Mouse (Mus musculus) NIH3T3 (cell line): Measurements from ENCODE around the gene Mast2.

Source experiments
- DNase-seq: peaks from one replicate; pipeline ENCODE4 v3.0.0-alpha.2; 2012; ENCODE audit warnings: low read depth

The Mast2 gene

GRCm38 (mm10) chr4:116464126-116464981 is at the start of gene Mast2:
TSS of gene Mast2 (minus strand) at chr4:116464183.
- DNase-seq, result peak; percentile 97

GRCm38 (mm10) chr4:116507425-116508218 is 43.6 kb upstream of the Mast2 start, which contains the start of gene Ipp:
TSS of gene Ipp (plus strand) at chr4:116507549.
- DNase-seq, result peak; percentile 97

- DNase-seq, result peak; percentile 25
These were observed 43.0 kb upstream of the Mast2 start for GRCm38 (mm10) chr4:116506886-116507424.

GRCm38 (mm10) chr4:116499978-116500377 is 36.0 kb upstream of the Mast2 start:
- DNase-seq, result no peak

GRCm38 (mm10) chr4:116493646-116494045 is 29.7 kb upstream of the Mast2 start:
- peak; percentile 73 for DNase-seq

- DNase-seq, result peak; percentile 24
These were observed 28.5 kb upstream of the Mast2 start for GRCm38 (mm10) chr4:116492460-116492859.

GRCm38 (mm10) chr4:116491886-116492285 is 27.9 kb upstream of the Mast2 start:
- peak; percentile 25 for DNase-seq

GRCm38 (mm10) chr4:116491119-116491536 is 27.1 kb upstream of the Mast2 start:
- no peak for DNase-seq

- peak; percentile 64 for DNase-seq
These were observed 19.5 kb upstream of the Mast2 start for GRCm38 (mm10) chr4:116483476-116483875.

- no peak for DNase-seq
These were observed 17.3 kb upstream of the Mast2 start for GRCm38 (mm10) chr4:116481322-116481721.

GRCm38 (mm10) chr4:116463231-116464125 is 505 bp downstream of the Mast2 start:
- DNase-seq, result peak; percentile 53

GRCm38 (mm10) chr4:116461943-116462342 is 2.0 kb downstream of the Mast2 start:
- DNase-seq, result no peak

- peak; percentile 26 for DNase-seq
These were observed 12.4 kb downstream of the Mast2 start for GRCm38 (mm10) chr4:116451553-116451952.

GRCm38 (mm10) chr4:116449951-116450350 is 14.0 kb downstream of the Mast2 start:
- no peak for DNase-seq

- DNase-seq, result peak; percentile 72
These were observed 15.3 kb downstream of the Mast2 start for GRCm38 (mm10) chr4:116448673-116449072.

- no peak for DNase-seq
These were observed 24.6 kb downstream of the Mast2 start for GRCm38 (mm10) chr4:116439383-116439782.

- DNase-seq, result peak; percentile 65
These were observed 25.4 kb downstream of the Mast2 start for GRCm38 (mm10) chr4:116438561-116438960.

GRCm38 (mm10) chr4:116435626-116436025 is 28.4 kb downstream of the Mast2 start:
- peak; percentile 32 for DNase-seq

GRCm38 (mm10) chr4:116422186-116422585 is 41.8 kb downstream of the Mast2 start:
- DNase-seq, result peak; percentile 60

GRCm38 (mm10) chr4:116421170-116421569 is 42.8 kb downstream of the Mast2 start:
- DNase-seq, result no peak

- no peak for DNase-seq
These were observed 51.0 kb downstream of the Mast2 start for GRCm38 (mm10) chr4:116412993-116413392.
